Mouse (Mus musculus): ENCODE data around the gene Mitd1. TPM values are rescaled to one million over a fixed set of nuclear protein-coding genes. Genes with fewer than 3 reads are reported as not detected.

The Mitd1 gene
- polyA plus RNA-seq, 2 experiments, result 14.7 to 14.8 TPM

- no peak overlapping the region for H3K4me2 ChIP-seq (ENCODE audit: low read depth)
- no peak for ATAC-seq (ENCODE audit: insufficient read depth)
- H3K4me1 ChIP-seq (replicated peaks; ENCODE audit: control insufficient read depth in 2 of 2, insufficient read depth in 2 of 2, low read length in 1 of 2), result peaks cover 18 to 30% of the 10 kb centered on the region in 2 experiments
- no peaks in the 10 kb centered on the region for H3K9me3 ChIP-seq (ENCODE audit: control insufficient read depth, low read length)
- no peak for DNase-seq (ENCODE audit: low read depth in 3 of 3, low spot score in 3 of 3)
- no peak for TF ChIP-seq CTCF (IDR thresholded peaks at IDR 0.05; ENCODE audit: low read depth)
- TF ChIP-seq EP300 (IDR thresholded peaks at IDR 0.05; ENCODE audit: low read depth), result no peak
- H3K27me3 ChIP-seq (ENCODE audit: control insufficient read depth, insufficient read depth, low read length), result no peaks in the 10 kb centered on the region
- H3K36me3 ChIP-seq (replicated peaks; ENCODE audit: control insufficient read depth, insufficient read depth, low read depth), result no peaks in the 10 kb centered on the region
- H3K9ac ChIP-seq (replicated peaks), result no peak overlapping the region
- no peak overlapping the region for H3K4me3 ChIP-seq (ENCODE audit: insufficient read depth in 1 of 2, low read depth in 2 of 2, low read length in 2 of 2)
- 28% methylated on average over 2 of the region's 2 CpGs for WGBS (ENCODE audit: insufficient replicate concordance)
- no peak overlapping the region for H3K27ac ChIP-seq
These were observed 20.8 kb downstream of the Mitd1 start for GRCm38 (mm10) chr1:37869362-37869761.

GRCm38 (mm10) chr1:37868640-37869039, 21.6 kb downstream of the Mitd1 start:
- no peak for DNase-seq (ENCODE audit: low read depth in 3 of 3, low spot score in 3 of 3)
- peaks cover 20 to 30% of the 10 kb centered on the region in 2 experiments for H3K4me1 ChIP-seq (replicated peaks; ENCODE audit: control insufficient read depth in 2 of 2, insufficient read depth in 2 of 2, low read length in 1 of 2)

GRCm38 (mm10) chr1:37867684-37868322, 22.4 kb downstream of the Mitd1 start:
- Histone ChIP-seq H3K27ac (no peak overlapping the region), H3K4me1 (replicated peaks; ENCODE audit: control insufficient read depth in 2 of 2, insufficient read depth in 2 of 2, low read length in 1 of 2) (peaks cover 15 to 25% of the 10 kb centered on the region in 2 experiments), H3K9ac (replicated peaks) (no peak overlapping the region), H3K36me3 (replicated peaks; ENCODE audit: control insufficient read depth, insufficient read depth, low read depth) (no peaks in the 10 kb centered on the region), H3K4me2 (ENCODE audit: low read depth) (no peak overlapping the region), H3K9me3 (ENCODE audit: control insufficient read depth, low read length) (no peaks in the 10 kb centered on the region), H3K4me3 (ENCODE audit: insufficient read depth in 1 of 2, low read depth in 2 of 2, low read length in 2 of 2) (no peak overlapping the region), H3K27me3 (ENCODE audit: control insufficient read depth, insufficient read depth, low read length) (no peaks in the 10 kb centered on the region)
- TF ChIP-seq CTCF (IDR thresholded peaks at IDR 0.05; ENCODE audit: low read depth) (no peak), EP300 (IDR thresholded peaks at IDR 0.05; ENCODE audit: low read depth) (no peak)
- ATAC-seq (ENCODE audit: insufficient read depth), result no peak
- 55% methylated on average over 10 of the region's 10 CpGs for WGBS (ENCODE audit: insufficient replicate concordance)
- DNase-seq (ENCODE audit: low read depth in 3 of 3, low spot score in 3 of 3), result no peak

More at GRCm38 (mm10) chr1:37868640-37869039, 21.6 kb downstream of the Mitd1 start:
- Histone ChIP-seq H3K4me2 (ENCODE audit: low read depth) (peak overlapping the region; percentile 21; the same call in 1 of the 2 replicates), H3K27me3 (ENCODE audit: control insufficient read depth, insufficient read depth, low read length) (no peaks in the 10 kb centered on the region), H3K9ac (replicated peaks) (no peak overlapping the region), H3K36me3 (replicated peaks; ENCODE audit: control insufficient read depth, insufficient read depth, low read depth) (no peaks in the 10 kb centered on the region), H3K27ac (no peak overlapping the region), H3K9me3 (ENCODE audit: control insufficient read depth, low read length) (no peaks in the 10 kb centered on the region), H3K4me3 (ENCODE audit: insufficient read depth in 1 of 2, low read depth in 2 of 2, low read length in 2 of 2) (no peak overlapping the region)
- ATAC-seq (ENCODE audit: insufficient read depth), result no peak
- WGBS (ENCODE audit: insufficient replicate concordance), result 39% methylated on average over 10 of the region's 10 CpGs
- no peak for TF ChIP-seq CTCF (IDR thresholded peaks at IDR 0.05; ENCODE audit: low read depth)
- no peak for TF ChIP-seq EP300 (IDR thresholded peaks at IDR 0.05; ENCODE audit: low read depth)

GRCm38 (mm10) chr1:37867056-37867455, 23.2 kb downstream of the Mitd1 start:
- 52% methylated on average over 1 of the region's 1 CpGs for WGBS (ENCODE audit: insufficient replicate concordance)
- Histone ChIP-seq H3K27ac (no peak overlapping the region), H3K4me1 (replicated peaks; ENCODE audit: control insufficient read depth in 2 of 2, insufficient read depth in 2 of 2, low read length in 1 of 2) (peaks cover 15 to 25% of the 10 kb centered on the region in 2 experiments), H3K9ac (replicated peaks) (no peak overlapping the region), H3K4me2 (ENCODE audit: low read depth) (no peak overlapping the region), H3K4me3 (ENCODE audit: insufficient read depth in 1 of 2, low read depth in 2 of 2, low read length in 2 of 2) (no peak overlapping the region), H3K9me3 (ENCODE audit: control insufficient read depth, low read length) (no peaks in the 10 kb centered on the region), H3K36me3 (replicated peaks; ENCODE audit: control insufficient read depth, insufficient read depth, low read depth) (no peaks in the 10 kb centered on the region), H3K27me3 (ENCODE audit: control insufficient read depth, insufficient read depth, low read length) (no peaks in the 10 kb centered on the region)
- peak in 2 of 3 experiments; percentile 54 to 62 for DNase-seq (ENCODE audit: low read depth in 3 of 3, low spot score in 3 of 3)
- no peak for ATAC-seq (ENCODE audit: insufficient read depth)
- TF ChIP-seq EP300 (IDR thresholded peaks at IDR 0.05; ENCODE audit: low read depth) (no peak), CTCF (IDR thresholded peaks at IDR 0.05; ENCODE audit: low read depth) (peak; percentile 89)

GRCm38 (mm10) chr1:37866286-37866685, 23.9 kb downstream of the Mitd1 start, which contains the start of gene Tsga10:
TSS of gene Tsga10 (minus strand) at chr1:37866429.
- Histone ChIP-seq H3K9me3 (ENCODE audit: control insufficient read depth, low read length) (no peaks in the 10 kb centered on the region), H3K27me3 (ENCODE audit: control insufficient read depth, insufficient read depth, low read length) (no peaks in the 10 kb centered on the region), H3K4me1 (replicated peaks; ENCODE audit: control insufficient read depth in 2 of 2, insufficient read depth in 2 of 2, low read length in 1 of 2) (peaks cover 9 to 20% of the 10 kb centered on the region in 2 experiments), H3K36me3 (replicated peaks; ENCODE audit: control insufficient read depth, insufficient read depth, low read depth) (no peaks in the 10 kb centered on the region), H3K4me3 (ENCODE audit: insufficient read depth in 1 of 2, low read depth in 2 of 2, low read length in 2 of 2) (peak within 1 kb of the TSS; percentile 64 to 89), H3K9ac (replicated peaks) (peak within 1 kb of the TSS; percentile 69), H3K27ac (peak within 1 kb of the TSS; percentile 68), H3K4me2 (ENCODE audit: low read depth) (peak within 1 kb of the TSS; percentile 98)
- TF ChIP-seq CTCF (IDR thresholded peaks at IDR 0.05; ENCODE audit: low read depth) (no peak), EP300 (IDR thresholded peaks at IDR 0.05; ENCODE audit: low read depth) (no peak)
- 78% methylated on average over 6 of the region's 6 CpGs for WGBS (ENCODE audit: insufficient replicate concordance)
- ATAC-seq (ENCODE audit: insufficient read depth), result no peak
- no peak for DNase-seq (ENCODE audit: low read depth in 3 of 3, low spot score in 3 of 3)
